Mouse (Mus musculus) limb, embryonic 10.5 days (tissue): Measurements from ENCODE around the gene Lce1b. TPM values are rescaled to one million over a fixed set of nuclear protein-coding genes. Genes with fewer than 3 reads are reported as not detected.
"Not testable (repeated sequence)": the region's sequence is repeated elsewhere in the genome, so short reads cannot be mapped to it uniquely, and the experiment has no call there.

Experiments used
- DNase-seq: peaks from one replicate; pipeline ENCODE4 v3.0.0-alpha.2; 2017; ENCODE audit warnings: low spot score
- H3K27ac ChIP-seq: fragments of 300-500 bp; sonication (generic); 2 replicates; pipeline ENCODE4 v1.5.1; 2016; ENCODE audit warnings: mild to moderate bottlenecking
- H3K27me3 ChIP-seq: fragments of 300-500 bp; sonication (generic); 2 replicates; pipeline ENCODE4 v1.6.1; 2016; ENCODE audit warnings: low read depth, mild to moderate bottlenecking; ENCODE audit not compliant: poor library complexity, severe bottlenecking
- H3K36me3 ChIP-seq: fragments of 300-500 bp; sonication (generic); 2 replicates; pipeline ENCODE4 v1.6.1; 2016; ENCODE audit warnings: mild to moderate bottlenecking, moderate library complexity
- H3K4me1 ChIP-seq: fragments of 300-500 bp; sonication (generic); 2 replicates; pipeline ENCODE4 v1.6.1; 2016
- H3K4me3 ChIP-seq: fragments of 300-500 bp; sonication (generic); 2 replicates; pipeline ENCODE4 v1.5.1; 2016; ENCODE audit warnings: mild to moderate bottlenecking, moderate library complexity
- H3K9me3 ChIP-seq: fragments of 300-500 bp; sonication (generic); replicated peaks from 2 replicates; pipeline ENCODE4 v1.6.1; 2016; ENCODE audit warnings: mild to moderate bottlenecking
- WGBS: fragments of 180-500 bp; shearing (Covaris S2); methylation state at CpG from one replicate; pipeline ENCODE4 v1.1.7; 2016; 5-methylcytosine and 5-hydroxymethylcytosine counted together
- polyA plus RNA-seq: library from polyadenylated mRNA; unstranded; fragments of >200 nt; fragmentation: Nextera tagmentation; extraction: Ambion mirVana; gene quantifications from 2 replicates; pipeline ENCODE4 v1.2.1, GENCODE M21; 2016

Lce1b gene
- polyA plus RNA-seq = not detected in 2 replicates

GRCm38 (mm10) chr3:92656826-92657225, at the start of gene Lce1b:
Lce1b (minus strand) TSS chr3:92656926.
- H3K36me3 ChIP-seq = no peaks in the 10 kb centered on the region
- no peaks in the 10 kb centered on the region for H3K9me3 ChIP-seq
- H3K27me3 ChIP-seq = no peaks in the 10 kb centered on the region
- no peak for DNase-seq
- H3K4me1 ChIP-seq = no peaks in the 10 kb centered on the region
- H3K27ac ChIP-seq = no peak within 1 kb of the TSS
- no peak within 1 kb of the TSS for H3K4me3 ChIP-seq

- Histone ChIP-seq H3K9me3 (no peaks in the 10 kb centered on the region), H3K27ac (no peak overlapping the region), H3K27me3 (no peaks in the 10 kb centered on the region), H3K36me3 (no peaks in the 10 kb centered on the region), H3K4me1 (no peaks in the 10 kb centered on the region), H3K4me3 (no peak overlapping the region)
- no peak for DNase-seq
- WGBS = 50% methylated on average over 1 of the region's 1 CpGs
Measured at GRCm38 (mm10) chr3:92694613-92695012, 37.9 kb upstream of the Lce1b start.

- H3K4me3 ChIP-seq = no peak overlapping the region
- no peaks in the 10 kb centered on the region for H3K4me1 ChIP-seq
- H3K36me3 ChIP-seq = no peaks in the 10 kb centered on the region
- H3K27ac ChIP-seq = no peak overlapping the region
- DNase-seq = no peak
- H3K9me3 ChIP-seq = no peaks in the 10 kb centered on the region
- H3K27me3 ChIP-seq = no peaks in the 10 kb centered on the region
Measured at GRCm38 (mm10) chr3:92691688-92692087, 35.0 kb upstream of the Lce1b start.

GRCm38 (mm10) chr3:92689154-92689553, 32.4 kb upstream of the Lce1b start:
- DNase-seq, H3K4me1 ChIP-seq, H3K4me3 ChIP-seq, H3K27ac ChIP-seq, H3K36me3 ChIP-seq, H3K9me3 ChIP-seq, H3K27me3 ChIP-seq: not testable (repeated sequence)
- 76% methylated on average over 16 of the region's 16 CpGs for WGBS

- Histone ChIP-seq H3K4me1 (no peaks in the 10 kb centered on the region), H3K27ac (no peak within 1 kb of the TSS), H3K27me3 (no peaks in the 10 kb centered on the region), H3K9me3 (no peaks in the 10 kb centered on the region), H3K4me3 (no peak within 1 kb of the TSS), H3K36me3 (no peaks in the 10 kb centered on the region)
- 64% methylated on average over 2 of the region's 2 CpGs for WGBS
- no peak for DNase-seq
Measured at GRCm38 (mm10) chr3:92687110-92687509, 30.4 kb upstream of the Lce1b start, which contains the start of gene Lce1d. Lce1d (minus strand) TSS chr3:92687210.

GRCm38 (mm10) chr3:92678947-92679346, 22.2 kb upstream of the Lce1b start, which contains the start of gene Lce1c:
Lce1c (plus strand) TSS chr3:92679247.
- Histone ChIP-seq H3K27ac (no peak within 1 kb of the TSS), H3K36me3 (no peaks in the 10 kb centered on the region), H3K4me3 (no peak within 1 kb of the TSS), H3K27me3 (no peaks in the 10 kb centered on the region), H3K4me1 (no peaks in the 10 kb centered on the region), H3K9me3 (no peaks in the 10 kb centered on the region)
- WGBS = 82% methylated on average over 4 of the region's 4 CpGs
- DNase-seq = no peak

- Histone ChIP-seq H3K36me3 (no peaks in the 10 kb centered on the region), H3K9me3 (no peaks in the 10 kb centered on the region), H3K27ac (no peak within 1 kb of the TSS), H3K4me1 (no peaks in the 10 kb centered on the region), H3K27me3 (no peaks in the 10 kb centered on the region), H3K4me3 (no peak within 1 kb of the TSS)
- DNase-seq = no peak
Measured at GRCm38 (mm10) chr3:92670215-92670614, 13.5 kb upstream of the Lce1b start, which contains the start of gene Lce1a2. Lce1a2 (minus strand) TSS chr3:92670315.

- WGBS = 91% methylated on average over 1 of the region's 1 CpGs
- Histone ChIP-seq H3K9me3 (no peaks in the 10 kb centered on the region), H3K36me3 (no peaks in the 10 kb centered on the region), H3K4me3 (no peak within 1 kb of the TSS), H3K27ac (no peak within 1 kb of the TSS), H3K27me3 (no peaks in the 10 kb centered on the region), H3K4me1 (no peaks in the 10 kb centered on the region)
- DNase-seq = no peak
Measured at GRCm38 (mm10) chr3:92648207-92648606, 8.5 kb downstream of the Lce1b start, which contains the start of gene Lce1a1. Lce1a1 (minus strand) TSS chr3:92648307.

GRCm38 (mm10) chr3:92639854-92640253, 16.9 kb downstream of the Lce1b start:
- DNase-seq = no peak
- no peaks in the 10 kb centered on the region for H3K4me1 ChIP-seq
- no peaks in the 10 kb centered on the region for H3K9me3 ChIP-seq
- no peak overlapping the region for H3K4me3 ChIP-seq
- H3K27me3 ChIP-seq = no peaks in the 10 kb centered on the region
- no peak overlapping the region for H3K27ac ChIP-seq
- WGBS = 91% methylated on average over 15 of the region's 15 CpGs
- H3K36me3 ChIP-seq = no peaks in the 10 kb centered on the region

- Histone ChIP-seq H3K27me3 (no peaks in the 10 kb centered on the region), H3K27ac (no peak overlapping the region), H3K9me3 (no peaks in the 10 kb centered on the region), H3K4me3 (no peak overlapping the region), H3K36me3 (no peaks in the 10 kb centered on the region), H3K4me1 (no peaks in the 10 kb centered on the region)
- WGBS = 86% methylated on average over 3 of the region's 3 CpGs
- DNase-seq = no peak
Measured at GRCm38 (mm10) chr3:92638653-92638991, 18.1 kb downstream of the Lce1b start.

- Histone ChIP-seq H3K4me1 (no peaks in the 10 kb centered on the region), H3K27ac (no peak overlapping the region), H3K9me3 (no peaks in the 10 kb centered on the region), H3K27me3 (no peaks in the 10 kb centered on the region), H3K36me3 (no peaks in the 10 kb centered on the region), H3K4me3 (no peak overlapping the region)
- 70% methylated on average over 1 of the region's 1 CpGs for WGBS
- no peak for DNase-seq
Measured at GRCm38 (mm10) chr3:92637745-92638652, 18.7 kb downstream of the Lce1b start.

GRCm38 (mm10) chr3:92621560-92621959, 35.2 kb downstream of the Lce1b start, which contains the start of gene Lce6a:
Lce6a (minus strand) TSS chr3:92621660.
- Histone ChIP-seq H3K36me3 (no peaks in the 10 kb centered on the region), H3K9me3 (no peaks in the 10 kb centered on the region), H3K27ac (no peak within 1 kb of the TSS), H3K4me1 (no peaks in the 10 kb centered on the region), H3K27me3 (no peaks in the 10 kb centered on the region), H3K4me3 (no peak within 1 kb of the TSS)
- 87% methylated on average over 2 of the region's 2 CpGs for WGBS
- no peak for DNase-seq

- 77% methylated on average over 1 of the region's 1 CpGs for WGBS
- H3K4me1 ChIP-seq = no peaks in the 10 kb centered on the region
- H3K9me3 ChIP-seq = no peaks in the 10 kb centered on the region
- H3K27ac ChIP-seq = no peak overlapping the region
- H3K27me3 ChIP-seq = no peaks in the 10 kb centered on the region
- DNase-seq = no peak
- H3K4me3 ChIP-seq = no peak overlapping the region
- H3K36me3 ChIP-seq = no peaks in the 10 kb centered on the region
Measured at GRCm38 (mm10) chr3:92609804-92610203, 46.9 kb downstream of the Lce1b start.
